Mouse (Mus musculus): ENCODE measurements around the gene 4833427G06Rik.

4833427G06Rik gene

GRCm38 (mm10) chr9:51068202-51068601, 33.7 kb downstream of the 4833427G06Rik start:
- DNase-seq (ENCODE audit: low read depth, low spot score), result no peak

- DNase-seq (ENCODE audit: low read depth, low spot score), result no peak
Measured at GRCm38 (mm10) chr9:51060601-51061000, 41.3 kb downstream of the 4833427G06Rik start, which contains the start of gene Btg4. TSS of gene Btg4 (plus strand) at chr9:51060901.

GRCm38 (mm10) chr9:51058951-51059521, 42.8 kb downstream of the 4833427G06Rik start:
- DNase-seq (ENCODE audit: low read depth, low spot score), result no peak

GRCm38 (mm10) chr9:51056360-51057324, 45.2 kb downstream of the 4833427G06Rik start:
- DNase-seq (ENCODE audit: low read depth, low spot score), result no peak

GRCm38 (mm10) chr9:51052180-51052579, 49.7 kb downstream of the 4833427G06Rik start:
- DNase-seq (ENCODE audit: low read depth, low spot score), result no peak

- no peak for DNase-seq (ENCODE audit: low read depth, low spot score)
Measured at GRCm38 (mm10) chr9:51042136-51042535, 59.7 kb downstream of the 4833427G06Rik start.

GRCm38 (mm10) chr9:51041491-51041980, 60.3 kb downstream of the 4833427G06Rik start:
- no peak for DNase-seq (ENCODE audit: low read depth, low spot score)

GRCm38 (mm10) chr9:51032785-51033529, 68.9 kb downstream of the 4833427G06Rik start:
- no peak for DNase-seq (ENCODE audit: low read depth, low spot score)

GRCm38 (mm10) chr9:51032291-51032690, 69.6 kb downstream of the 4833427G06Rik start:
- DNase-seq (ENCODE audit: low read depth, low spot score), result no peak

- no peak for DNase-seq (ENCODE audit: low read depth, low spot score)
Measured at GRCm38 (mm10) chr9:51031603-51032002, 70.3 kb downstream of the 4833427G06Rik start.

Data from embryo, embryonic 11.5 days (tissue).